Mouse (Mus musculus) macrophage (primary cell): Measurements from ENCODE around the gene Pip5k1c. TPM values are rescaled to one million over a fixed set of nuclear protein-coding genes. Genes with fewer than 3 reads are reported as not detected.
A peak's percentile ranks its signal among the peaks of the same experiment; 100 is the strongest.

Source experiments
- H3K27ac ChIP-seq: fragments of 350-480 bp; formaldehyde crosslinking; 2 replicates; pipeline ENCODE4 v1.9.0; 2021
- H3K36me3 ChIP-seq: fragments of 350-480 bp; formaldehyde crosslinking; 2 replicates; pipeline ENCODE4 v1.9.0; 2021; ENCODE audit errors: inconsistent target
- H3K4me3 ChIP-seq: fragments of 350-480 bp; formaldehyde crosslinking; 2 replicates; pipeline ENCODE4 v1.9.0; 2021; ENCODE audit errors: inconsistent target
- H3K79me2 ChIP-seq: fragments of 350-480 bp; formaldehyde crosslinking; 2 replicates; pipeline ENCODE4 v1.9.0; 2021; ENCODE audit errors: inconsistent target
- WGBS: methylation state at CpG from one replicate; pipeline ENCODE4 v1.1.7; 2026; ENCODE audit warnings: inconsistent platforms; ENCODE audit not compliant: missing documents; 5-methylcytosine and 5-hydroxymethylcytosine counted together
- polyA plus RNA-seq: library from polyadenylated mRNA; stranded (reverse); fragments of 250-400 nt; gene quantifications from 3 replicates; pipeline ENCODE4 v1.2.4, GENCODE M21; 2018; ENCODE audit warnings: inconsistent platforms

Pip5k1c gene
- polyA plus RNA-seq, 1 experiment from 2014 or later: 85.8 TPM

- H3K4me3 ChIP-seq: no peak overlapping the region
- 72% methylated on average over 4 of the region's 4 CpGs for WGBS
- H3K79me2 ChIP-seq: peaks cover 37% of the 10 kb centered on the region
- peak overlapping the region; percentile 36 for H3K27ac ChIP-seq
- H3K36me3 ChIP-seq: peaks cover 63% of the 10 kb centered on the region
These were observed 72.3 kb downstream of the Pip5k1c start for GRCm38 (mm10) chr10:81365073-81365472.

GRCm38 (mm10) chr10:81365672-81366476 lies 73.1 kb downstream of the Pip5k1c start, which contains the start of gene 4930404N11Rik:
TSS of gene 4930404N11Rik (minus strand) at chr10:81365816.
- Histone ChIP-seq H3K79me2 (peaks cover 29% of the 10 kb centered on the region), H3K4me3 (no peak within 1 kb of the TSS), H3K27ac (peak within 1 kb of the TSS; percentile 36), H3K36me3 (peaks cover 63% of the 10 kb centered on the region)
- WGBS: 35% methylated on average over 12 of the region's 12 CpGs

- 71% methylated on average over 6 of the region's 6 CpGs for WGBS
- Histone ChIP-seq H3K79me2 (peaks cover 24% of the 10 kb centered on the region), H3K36me3 (peaks cover 63% of the 10 kb centered on the region), H3K27ac (peak overlapping the region; percentile 36), H3K4me3 (no peak overlapping the region)
These were observed 73.9 kb downstream of the Pip5k1c start for GRCm38 (mm10) chr10:81366477-81367206.

GRCm38 (mm10) chr10:81367207-81367495 lies 74.4 kb downstream of the Pip5k1c start:
- Histone ChIP-seq H3K27ac (0 out of 2 replicates have a peak overlapping the region, but pooled peaks have one; percentile 36), H3K4me3 (no peak overlapping the region), H3K36me3 (peaks cover 61% of the 10 kb centered on the region), H3K79me2 (peaks cover 24% of the 10 kb centered on the region)
- 93% methylated on average over 5 of the region's 6 CpGs for WGBS

Other genes starting within 250 kb of the Pip5k1c start
- 65.8 to 82.0 TPM (median 68.8 TPM) in 3 replicates for gene Sgta, start 232.8 kb upstream of the Pip5k1c start, polyA plus RNA-seq
- 7.4 to 19.1 TPM (median 9.9 TPM) in 3 replicates for gene Thop1, start 222.9 kb upstream of the Pip5k1c start, polyA plus RNA-seq
- 0.75 to 1.1 TPM (median 0.85 TPM) in 3 replicates for gene Creb3l3, start 194.1 kb upstream of the Pip5k1c start, polyA plus RNA-seq
- 31.4 to 102 TPM (median 93.5 TPM) in 3 replicates for gene Map2k2, start 187.0 kb upstream of the Pip5k1c start, polyA plus RNA-seq
- 48.1 to 55.4 TPM (median 52.8 TPM) in 3 replicates for gene Zbtb7a, start 157.7 kb upstream of the Pip5k1c start, polyA plus RNA-seq
- gene Pias4, start 125.0 kb upstream of the Pip5k1c start, polyA plus RNA-seq: 19.6 to 22.5 TPM (median 21.5 TPM) in 3 replicates
- gene Eef2, start 116.3 kb upstream of the Pip5k1c start, polyA plus RNA-seq: 749 to 1,081 TPM (median 1,012 TPM) in 3 replicates
- 41.2 to 57.0 TPM (median 43.5 TPM) in 3 replicates for gene Dapk3, start 110.0 kb upstream of the Pip5k1c start, polyA plus RNA-seq
- not detected in 3 replicates for gene 4930442H23Rik, start 109.1 kb upstream of the Pip5k1c start, polyA plus RNA-seq
- not detected in 3 replicates for gene Nmrk2, start 90.9 kb upstream of the Pip5k1c start, polyA plus RNA-seq
- not detected in 3 replicates for gene Atcay, start 62.1 kb upstream of the Pip5k1c start, polyA plus RNA-seq
- gene Zfr2, start 59.8 kb upstream of the Pip5k1c start, polyA plus RNA-seq: 0.26 to 0.61 TPM (median 0.53 TPM) in 3 replicates
- gene Matk, start 40.0 kb upstream of the Pip5k1c start, polyA plus RNA-seq: 5.3 to 5.7 TPM (median 5.5 TPM) in 3 replicates
- 39.4 to 78.9 TPM (median 55.8 TPM) in 3 replicates for gene Mrpl54, start 26.0 kb upstream of the Pip5k1c start, polyA plus RNA-seq
- 9.8 to 31.4 TPM (median 19.8 TPM) in 3 replicates for gene Apba3, start 26.0 kb upstream of the Pip5k1c start, polyA plus RNA-seq
- 1.7 to 4.2 TPM (median 3.3 TPM) in 3 replicates for gene Tjp3, start 1.4 kb upstream of the Pip5k1c start, polyA plus RNA-seq
- 14.4 to 21.3 TPM (median 15.1 TPM) in 3 replicates for gene Cactin, start 28.1 kb downstream of the Pip5k1c start, polyA plus RNA-seq
- not detected in 3 replicates for gene Tbxa2r, start 35.8 kb downstream of the Pip5k1c start, polyA plus RNA-seq
- gene Gipc3, start 50.3 kb downstream of the Pip5k1c start, polyA plus RNA-seq: 0.07 TPM in 1 of 3 replicates, not detected in the others
- 33.1 to 54.6 TPM (median 42.5 TPM) in 3 replicates for gene Hmg20b, start 57.5 kb downstream of the Pip5k1c start, polyA plus RNA-seq
- 129 to 266 TPM (median 167 TPM) in 3 replicates for gene Mfsd12, start 64.5 kb downstream of the Pip5k1c start, polyA plus RNA-seq
- 1.5 to 9.8 TPM (median 2.5 TPM) in 3 replicates for gene 4930404N11Rik, start 72.9 kb downstream of the Pip5k1c start, polyA plus RNA-seq
- gene Fzr1, start 85.6 kb downstream of the Pip5k1c start, polyA plus RNA-seq: 12.9 to 17.0 TPM (median 15.3 TPM) in 3 replicates
- 21.0 to 48.1 TPM (median 32.0 TPM) in 3 replicates for gene Dohh, start 91.5 kb downstream of the Pip5k1c start, polyA plus RNA-seq
- gene Gm48551, start 91.5 kb downstream of the Pip5k1c start, polyA plus RNA-seq: 0.07 to 1.0 TPM (median 0.46 TPM) in 3 replicates
- 0.57 TPM in 1 of 3 replicates, not detected in the others for gene Gm48552, start 96.0 kb downstream of the Pip5k1c start, polyA plus RNA-seq
- 9.6 to 21.8 TPM (median 14.6 TPM) in 3 replicates for gene Smim24, start 100.1 kb downstream of the Pip5k1c start, polyA plus RNA-seq
- 33.6 to 60.6 TPM (median 57.7 TPM) in 3 replicates for gene Nfic, start 162.7 kb downstream of the Pip5k1c start, polyA plus RNA-seq
- 0.04 TPM in 1 of 3 replicates, not detected in the others for gene Celf5, start 189.7 kb downstream of the Pip5k1c start, polyA plus RNA-seq
- 54.5 to 93.3 TPM (median 77.1 TPM) in 3 replicates for gene Ncln, start 203.4 kb downstream of the Pip5k1c start, polyA plus RNA-seq
- 0.14 to 0.26 TPM (median 0.14 TPM) in 3 replicates for gene S1pr4, start 207.2 kb downstream of the Pip5k1c start, polyA plus RNA-seq
- gene Gna15, start 231.3 kb downstream of the Pip5k1c start, polyA plus RNA-seq: 4.6 to 16.6 TPM (median 10.2 TPM) in 3 replicates